Mouse (Mus musculus): ENCODE measurements around the gene Lgr6. TPM values are rescaled to one million over a fixed set of nuclear protein-coding genes. Genes with fewer than 3 reads are reported as not detected.

The Lgr6 gene
- polyA plus RNA-seq, 1 experiment, result 0.81 TPM

DNA sequence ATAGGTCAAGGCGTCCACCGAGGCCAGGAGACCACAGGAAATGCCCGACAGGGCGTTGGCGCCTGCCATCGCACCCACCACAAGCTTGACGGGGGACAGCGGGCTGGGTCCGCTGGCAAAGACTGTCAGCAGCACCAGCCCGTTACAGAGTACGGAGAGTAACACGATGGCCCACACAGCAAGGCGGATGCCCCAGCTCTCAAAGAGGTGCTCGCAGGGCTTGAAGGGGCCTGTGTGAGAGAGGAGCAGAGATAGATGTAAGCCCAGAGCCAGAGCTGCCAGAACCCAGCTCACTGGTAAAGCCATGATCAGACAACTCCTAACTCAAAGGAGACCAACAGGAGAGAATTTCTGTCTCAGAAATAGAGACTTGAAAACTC, 117.1 kb downstream of the Lgr6 start:
- no peak for TF ChIP-seq POLR2A (IDR thresholded peaks at IDR 0.05; ENCODE audit: insufficient read depth, low read length)
- no peaks in the 10 kb centered on the region for H3K27me3 ChIP-seq (ENCODE audit: control insufficient read depth, insufficient read depth, low read length, poor library complexity, severe bottlenecking)
- H3K9ac ChIP-seq (ENCODE audit: low read depth, poor library complexity, severe bottlenecking), result 0 out of 2 replicates have a peak overlapping the region, but pooled peaks have one; percentile 9
- H3K27ac ChIP-seq (ENCODE audit: insufficient read depth, low read length), result no peak overlapping the region
- H3K4me3 ChIP-seq (ENCODE audit: low read depth, low read length), result peak overlapping the region; percentile 47
- H3K4me1 ChIP-seq (ENCODE audit: control insufficient read depth, insufficient read depth, low read length), result no peaks in the 10 kb centered on the region
- H3K9me3 ChIP-seq (replicated peaks; ENCODE audit: control insufficient read depth, insufficient read depth, low read length, poor library complexity, severe bottlenecking), result no peaks in the 10 kb centered on the region
- no peaks in the 10 kb centered on the region for H3K36me3 ChIP-seq (ENCODE audit: control insufficient read depth, insufficient read depth, low read length, poor library complexity, severe bottlenecking)

DNA sequence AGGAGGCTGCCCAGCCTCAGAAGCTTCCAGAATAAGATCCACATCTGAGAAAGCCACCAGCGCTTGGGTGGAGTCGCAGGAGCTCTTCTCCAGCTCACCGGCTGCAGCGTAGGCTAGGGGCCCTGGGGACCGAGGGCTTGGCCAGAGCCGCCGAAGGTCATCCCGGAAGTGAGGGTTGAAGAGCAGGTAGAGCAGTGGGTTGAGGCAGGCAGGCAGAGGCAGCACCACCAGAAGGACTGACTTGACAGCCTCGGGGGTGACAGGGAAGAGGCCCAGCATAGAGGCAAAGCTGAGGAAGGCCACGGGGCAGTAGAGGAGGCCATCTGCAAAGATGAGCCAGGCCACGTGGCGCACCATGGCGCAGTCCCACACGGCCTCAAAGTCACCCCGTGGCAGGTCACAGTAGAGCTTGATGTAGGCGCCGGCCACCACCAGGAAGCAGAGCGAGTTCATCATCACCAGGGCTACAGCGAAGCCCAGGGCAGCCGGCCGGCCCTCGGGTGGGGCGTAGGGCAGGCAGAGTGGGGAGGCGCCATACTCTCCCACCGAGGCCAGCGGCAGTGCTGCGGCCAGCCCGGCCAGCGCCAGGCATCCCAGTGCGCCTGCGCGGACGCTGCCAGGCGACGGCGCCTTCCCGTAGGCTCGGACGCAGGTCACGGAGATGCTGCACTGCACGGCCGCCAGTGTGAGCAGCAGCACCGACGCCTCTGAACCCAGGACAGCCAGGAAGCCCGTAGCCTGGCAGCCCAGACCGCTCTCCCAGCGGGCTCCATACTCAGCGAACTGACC, 117.7 kb downstream of the Lgr6 start:
- Histone ChIP-seq H3K27me3 (ENCODE audit: control insufficient read depth, insufficient read depth, low read length, poor library complexity, severe bottlenecking) (no peaks in the 10 kb centered on the region), H3K4me3 (ENCODE audit: low read depth, low read length) (peak overlapping the region; percentile 47), H3K36me3 (ENCODE audit: control insufficient read depth, insufficient read depth, low read length, poor library complexity, severe bottlenecking) (no peaks in the 10 kb centered on the region), H3K9ac (ENCODE audit: low read depth, poor library complexity, severe bottlenecking) (0 out of 2 replicates have a peak overlapping the region, but pooled peaks have one; percentile 9), H3K4me1 (ENCODE audit: control insufficient read depth, insufficient read depth, low read length) (no peaks in the 10 kb centered on the region), H3K9me3 (replicated peaks; ENCODE audit: control insufficient read depth, insufficient read depth, low read length, poor library complexity, severe bottlenecking) (no peaks in the 10 kb centered on the region), H3K27ac (ENCODE audit: insufficient read depth, low read length) (no peak overlapping the region)
- TF ChIP-seq EP300 (IDR thresholded peaks at IDR 0.05; ENCODE audit: insufficient read depth, low read depth, low read length), result no peak
- TF ChIP-seq CTCF (IDR thresholded peaks at IDR 0.05; ENCODE audit: low read depth, low read length), result no peak
- no peak for TF ChIP-seq POLR2A (IDR thresholded peaks at IDR 0.05; ENCODE audit: insufficient read depth, low read length)

DNA sequence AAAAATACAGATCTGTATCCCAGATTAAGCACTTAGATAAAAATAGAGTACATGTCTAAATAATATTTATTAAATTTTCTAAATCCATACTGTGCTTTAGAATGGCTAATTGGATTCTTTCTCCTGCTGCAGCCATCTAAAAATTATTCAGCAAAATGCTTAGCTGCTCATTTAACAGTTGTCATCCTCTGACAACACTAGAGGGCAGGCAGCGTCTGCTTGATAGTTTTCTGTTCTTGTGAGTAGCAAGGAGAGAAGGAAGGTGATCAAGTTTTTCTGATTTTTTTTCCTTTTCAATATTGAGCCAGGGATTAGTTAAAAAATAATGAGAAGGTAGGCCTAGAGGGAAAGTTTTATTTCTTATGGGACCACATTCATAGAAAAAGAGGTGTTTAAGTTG, 132.2 kb downstream of the Lgr6 start:
- H3K4me1 ChIP-seq (ENCODE audit: control insufficient read depth, insufficient read depth, low read length), result no peaks in the 10 kb centered on the region
- no peaks in the 10 kb centered on the region for H3K9me3 ChIP-seq (replicated peaks; ENCODE audit: control insufficient read depth, insufficient read depth, low read length, poor library complexity, severe bottlenecking)
- H3K36me3 ChIP-seq (ENCODE audit: control insufficient read depth, insufficient read depth, low read length, poor library complexity, severe bottlenecking), result peaks cover 65% of the 10 kb centered on the region
- H3K4me3 ChIP-seq (ENCODE audit: low read depth, low read length), result no peak overlapping the region
- no peaks in the 10 kb centered on the region for H3K27me3 ChIP-seq (ENCODE audit: control insufficient read depth, insufficient read depth, low read length, poor library complexity, severe bottlenecking)
- no peak overlapping the region for H3K9ac ChIP-seq (ENCODE audit: low read depth, poor library complexity, severe bottlenecking)
- TF ChIP-seq EP300 (IDR thresholded peaks at IDR 0.05; ENCODE audit: insufficient read depth, low read depth, low read length), result no peak
- TF ChIP-seq POLR2A (IDR thresholded peaks at IDR 0.05; ENCODE audit: insufficient read depth, low read length), result no peak
- TF ChIP-seq CTCF (IDR thresholded peaks at IDR 0.05; ENCODE audit: low read depth, low read length), result no peak
- no peak overlapping the region for H3K27ac ChIP-seq (ENCODE audit: insufficient read depth, low read length)

DNA sequence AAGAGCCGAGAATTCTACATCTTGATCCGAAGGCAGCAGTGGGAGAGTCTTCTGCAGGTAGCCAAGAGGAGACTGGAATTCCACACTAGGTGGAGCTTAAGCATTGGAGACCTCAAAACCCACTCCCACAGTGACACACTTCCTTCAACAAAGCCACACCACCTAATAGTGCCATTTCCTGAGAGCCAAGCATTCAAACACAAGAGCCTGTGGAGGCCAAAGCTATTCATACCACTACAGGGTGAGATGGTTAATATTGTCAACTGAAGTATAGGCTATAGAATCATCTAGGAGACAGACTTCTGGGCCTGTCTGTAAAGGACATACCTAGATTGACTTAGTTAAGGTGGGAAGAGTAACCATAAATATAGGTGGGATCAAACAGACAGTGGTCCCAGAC, 139.6 kb downstream of the Lgr6 start:
- H3K4me3 ChIP-seq (ENCODE audit: low read depth, low read length), result no peak overlapping the region
- no peaks in the 10 kb centered on the region for H3K9me3 ChIP-seq (replicated peaks; ENCODE audit: control insufficient read depth, insufficient read depth, low read length, poor library complexity, severe bottlenecking)
- H3K9ac ChIP-seq (ENCODE audit: low read depth, poor library complexity, severe bottlenecking), result no peak overlapping the region
- H3K4me1 ChIP-seq (ENCODE audit: control insufficient read depth, insufficient read depth, low read length), result no peaks in the 10 kb centered on the region
- no peak overlapping the region for H3K27ac ChIP-seq (ENCODE audit: insufficient read depth, low read length)
- no peaks in the 10 kb centered on the region for H3K27me3 ChIP-seq (ENCODE audit: control insufficient read depth, insufficient read depth, low read length, poor library complexity, severe bottlenecking)
- peaks cover 41% of the 10 kb centered on the region for H3K36me3 ChIP-seq (ENCODE audit: control insufficient read depth, insufficient read depth, low read length, poor library complexity, severe bottlenecking)
- TF ChIP-seq CTCF (IDR thresholded peaks at IDR 0.05; ENCODE audit: low read depth, low read length) (no peak), EP300 (IDR thresholded peaks at IDR 0.05; ENCODE audit: insufficient read depth, low read depth, low read length) (no peak), POLR2A (IDR thresholded peaks at IDR 0.05; ENCODE audit: insufficient read depth, low read length) (no peak)

DNA sequence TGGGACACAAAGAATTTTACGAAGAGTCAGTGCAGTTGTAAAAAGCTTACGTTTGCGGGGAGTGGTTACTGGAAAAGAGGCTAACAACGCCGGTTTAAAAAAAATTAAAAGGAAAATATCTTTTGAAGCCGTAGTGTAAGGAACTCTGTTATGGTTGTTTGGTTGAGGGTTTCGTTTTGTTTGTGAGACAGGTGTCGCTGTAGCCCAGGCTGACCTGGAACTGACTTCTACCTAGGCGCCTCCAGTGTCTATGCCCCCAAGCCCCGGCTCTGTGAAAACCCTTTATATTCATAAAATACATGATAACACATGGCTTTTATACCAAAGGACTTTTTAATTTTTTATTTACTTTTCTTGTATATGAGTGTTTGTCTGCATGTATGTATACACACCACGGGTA, 142.3 kb downstream of the Lgr6 start:
- Histone ChIP-seq H3K4me1 (ENCODE audit: control insufficient read depth, insufficient read depth, low read length) (no peaks in the 10 kb centered on the region), H3K27me3 (ENCODE audit: control insufficient read depth, insufficient read depth, low read length, poor library complexity, severe bottlenecking) (no peaks in the 10 kb centered on the region), H3K27ac (ENCODE audit: insufficient read depth, low read length) (no peak overlapping the region), H3K9ac (ENCODE audit: low read depth, poor library complexity, severe bottlenecking) (peak overlapping the region; percentile 76), H3K9me3 (replicated peaks; ENCODE audit: control insufficient read depth, insufficient read depth, low read length, poor library complexity, severe bottlenecking) (no peaks in the 10 kb centered on the region), H3K4me3 (ENCODE audit: low read depth, low read length) (peak overlapping the region; percentile 83), H3K36me3 (ENCODE audit: control insufficient read depth, insufficient read depth, low read length, poor library complexity, severe bottlenecking) (peaks cover 17% of the 10 kb centered on the region)
- TF ChIP-seq POLR2A (IDR thresholded peaks at IDR 0.05; ENCODE audit: insufficient read depth, low read length) (no peak), EP300 (IDR thresholded peaks at IDR 0.05; ENCODE audit: insufficient read depth, low read depth, low read length) (no peak), CTCF (IDR thresholded peaks at IDR 0.05; ENCODE audit: low read depth, low read length) (peak; percentile 9)

DNA sequence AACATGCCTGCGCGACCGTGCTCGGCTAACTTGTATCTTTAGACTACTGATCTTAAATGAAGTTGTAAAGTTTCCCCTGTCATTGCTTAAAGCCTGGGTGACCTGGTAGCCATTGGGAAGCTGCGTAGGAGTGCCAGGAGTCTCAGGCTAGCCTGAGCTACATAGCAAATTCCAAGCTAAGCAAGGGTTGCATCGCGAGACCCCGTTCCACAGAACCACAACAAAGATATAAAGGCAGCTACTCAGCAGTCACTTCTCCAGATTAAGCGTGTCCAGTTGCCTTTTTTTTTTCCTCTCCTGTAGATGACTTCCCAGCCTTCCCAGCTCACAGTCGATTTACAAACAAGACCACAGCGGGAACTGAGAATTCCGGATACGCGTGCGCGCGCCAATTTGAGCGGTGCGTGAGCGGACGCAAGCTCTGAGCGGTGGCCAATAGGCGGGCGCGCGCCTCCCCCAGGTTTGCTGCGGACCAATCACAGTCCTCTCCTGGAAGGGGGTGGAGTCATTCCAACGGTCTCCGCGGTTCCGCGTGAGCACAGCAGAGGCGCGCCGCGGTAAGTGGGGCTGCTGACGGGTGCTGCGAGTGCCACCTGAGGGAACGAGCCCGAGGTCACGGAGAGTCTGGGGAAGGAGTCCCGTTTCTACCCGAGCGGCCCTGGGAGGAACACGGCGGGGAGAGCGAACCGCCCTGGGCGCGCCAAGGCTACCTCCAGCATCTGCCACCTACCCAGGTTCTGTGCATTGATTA, 142.8 kb downstream of the Lgr6 start, which contains the start of gene Ube2t:
Gene Ube2t, plus strand, starts transcription at position 513 of the 751 bp plus-strand sequence.
- H3K4me1 ChIP-seq (ENCODE audit: control insufficient read depth, insufficient read depth, low read length), result no peaks in the 10 kb centered on the region
- no peaks in the 10 kb centered on the region for H3K9me3 ChIP-seq (replicated peaks; ENCODE audit: control insufficient read depth, insufficient read depth, low read length, poor library complexity, severe bottlenecking)
- no peaks in the 10 kb centered on the region for H3K27me3 ChIP-seq (ENCODE audit: control insufficient read depth, insufficient read depth, low read length, poor library complexity, severe bottlenecking)
- peak within 1 kb of the TSS; percentile 13; the same call in 1 of the 2 replicates for H3K27ac ChIP-seq (ENCODE audit: insufficient read depth, low read length)
- peaks cover 13% of the 10 kb centered on the region; the same call in 1 of the 2 replicates for H3K36me3 ChIP-seq (ENCODE audit: control insufficient read depth, insufficient read depth, low read length, poor library complexity, severe bottlenecking)
- peak within 1 kb of the TSS; percentile 83 for H3K4me3 ChIP-seq (ENCODE audit: low read depth, low read length)
- H3K9ac ChIP-seq (ENCODE audit: low read depth, poor library complexity, severe bottlenecking), result peak within 1 kb of the TSS; percentile 76
- TF ChIP-seq EP300 (IDR thresholded peaks at IDR 0.05; ENCODE audit: insufficient read depth, low read depth, low read length) (no peak), POLR2A (IDR thresholded peaks at IDR 0.05; ENCODE audit: insufficient read depth, low read length) (peak; percentile 83), CTCF (IDR thresholded peaks at IDR 0.05; ENCODE audit: low read depth, low read length) (no peak)

Measured in ES-Bruce4 (cell line).